8 mouse cellular contexts compared by ENCODE assay signal in genomic region chr9:116676445-116676844, GRCm38 (mm10).
DNase-seq lines count a peak whose midpoint lies in the region; ATAC-seq lines count a peak whose summit lies in the region.
"Had no signal": no experiment of that assay in that cellular context is flagged by ENCODE, and none has a peak within 500 bp of the region (broad histone marks: within the 10 kb centered on the region; RNA-seq: fewer than 3 reads in every experiment).

No protein-coding gene starts in this region.

- 0 out of 2 replicates have a peak, but pooled peaks cover 6% of the 10 kb centered on the region for H3K36me3 ChIP-seq in kidney, embryonic 16.5 days (ENCODE audit: insufficient read depth, low read length)

- H3K4me2 ChIP-seq in kidney, embryonic 16.5 days (replicated peaks; ENCODE audit: low read depth, low read length) = no peak overlapping the region

- peaks cover 4% of the 10 kb centered on the region; the same call in 1 of the 2 replicates for H3K4me1 ChIP-seq in kidney, embryonic 16.5 days (ENCODE audit: insufficient read depth, low read length)

- no peak overlapping the region for H3K4me3 ChIP-seq in kidney, embryonic 16.5 days (ENCODE audit: low read length)

- peak overlapping the region; percentile 66 for H3K27ac ChIP-seq in kidney, embryonic 16.5 days (ENCODE audit: low read length)

- H3K9ac ChIP-seq in kidney, embryonic 16.5 days (replicated peaks; ENCODE audit: low read length) = no peak overlapping the region

- H3K27me3 ChIP-seq in kidney, embryonic 16.5 days (ENCODE audit: insufficient read depth, low read length) = no peaks in the 10 kb centered on the region

- WGBS in kidney, embryonic 16.5 days = 66% methylated on average over 2 of the region's 2 CpGs

- DNase-seq in kidney, adult 18-20 months = no peak
- peak; percentile 30 for DNase-seq in forelimb bud, embryonic 11.5 days (ENCODE audit: low read depth, low spot score)
- peak; percentile 62 for DNase-seq in heart, postnatal 4 days
- DNase-seq in lung, postnatal 36 days = peak; percentile 31
- DNase-seq in thymus, postnatal 10 days (ENCODE audit: low spot score in 2 of 2) = no peak
- no peak for DNase-seq in cerebellum, postnatal 14 days

- no peaks in the 10 kb centered on the region for H3K9me3 ChIP-seq in kidney, embryonic 16.5 days (ENCODE audit: low read length)

- peak; percentile 69 for ATAC-seq in kidney, embryonic 16.5 days (ENCODE audit: low FRiP score, low TSS enrichment)
- ATAC-seq: forebrain, embryonic 16.5 days had no signal

Comparison
In these comparisons a context has a peak if more than half of its experiments do, and no peak if none do; other contexts are left out.
1. DNase-seq: peak in forelimb bud, embryonic 11.5 days (single experiment), heart, postnatal 4 days (single experiment) and lung, postnatal 36 days (single experiment); none in kidney, adult 18-20 months (single experiment), thymus, postnatal 10 days (0 of 2) and cerebellum, postnatal 14 days (0 of 2).